Mouse (Mus musculus) leukemia stem cell, adult 10-12 weeks (primary cell): ENCODE results near the gene Gm29735. TPM values are rescaled to one million over a fixed set of nuclear protein-coding genes. Genes with fewer than 3 reads are reported as not detected.

Experiments
- polyA plus RNA-seq: library from polyadenylated mRNA; stranded (reverse); fragments of >175 nt; gene quantifications from 2 replicates; pipeline ENCODE4 v1.2.3, GENCODE M21; 2012; ENCODE audit warnings: low replicate concordance

Gm29735 gene
- not detected in 2 replicates for polyA plus RNA-seq

GRCm38 (mm10) chr7:142157013-142157412 is at the start of gene Gm29735:
Gm29735 (minus strand) TSS chr7:142157113.

DNA sequence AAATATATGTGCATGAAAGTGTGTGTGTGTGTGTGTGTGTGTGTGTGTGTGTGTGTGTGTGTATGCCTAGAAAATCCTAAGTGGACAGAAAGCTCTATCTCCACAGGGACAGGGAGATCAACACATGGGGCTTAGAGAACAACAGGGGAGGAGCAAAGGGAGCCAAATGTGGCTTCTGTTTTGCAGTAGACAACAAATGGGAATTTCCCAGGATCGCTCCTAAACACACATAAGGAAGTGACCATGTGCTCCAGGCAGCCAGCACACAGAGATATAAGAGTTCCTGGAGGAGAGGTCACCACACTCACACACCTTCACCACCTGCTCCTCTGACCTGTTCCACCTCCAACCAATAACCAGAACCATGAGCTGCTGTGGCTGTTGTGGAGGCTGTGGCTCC is 44.2 kb upstream of the Gm29735 start, which contains the start of gene Krtap5-3:
Gene Krtap5-3 (plus strand): TSS at position 301 of the 400 bp plus-strand sequence.

DNA sequence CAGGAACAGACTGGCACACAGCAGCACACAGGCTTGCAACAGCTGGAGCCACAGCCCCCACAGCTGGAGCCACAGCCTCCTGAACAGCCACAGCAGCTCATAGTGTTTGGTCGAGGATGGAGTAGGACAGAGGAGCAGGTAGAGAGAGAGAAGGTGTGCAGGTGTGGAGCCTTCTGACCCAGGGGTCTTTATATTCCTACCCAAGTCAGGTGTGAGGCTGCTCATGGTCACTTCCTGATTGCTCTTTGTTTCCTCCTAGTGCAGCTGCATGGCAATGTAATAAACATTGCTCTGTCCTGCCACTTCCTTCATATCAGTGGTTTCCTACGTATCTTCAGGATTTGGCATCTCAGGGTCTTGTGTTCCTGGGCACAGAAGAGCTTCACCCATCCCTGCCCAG is 33.4 kb upstream of the Gm29735 start, which contains the start of gene Gm10153:
Gene Gm10153 (minus strand): TSS at position 101 of the 400 bp plus-strand sequence.

DNA sequence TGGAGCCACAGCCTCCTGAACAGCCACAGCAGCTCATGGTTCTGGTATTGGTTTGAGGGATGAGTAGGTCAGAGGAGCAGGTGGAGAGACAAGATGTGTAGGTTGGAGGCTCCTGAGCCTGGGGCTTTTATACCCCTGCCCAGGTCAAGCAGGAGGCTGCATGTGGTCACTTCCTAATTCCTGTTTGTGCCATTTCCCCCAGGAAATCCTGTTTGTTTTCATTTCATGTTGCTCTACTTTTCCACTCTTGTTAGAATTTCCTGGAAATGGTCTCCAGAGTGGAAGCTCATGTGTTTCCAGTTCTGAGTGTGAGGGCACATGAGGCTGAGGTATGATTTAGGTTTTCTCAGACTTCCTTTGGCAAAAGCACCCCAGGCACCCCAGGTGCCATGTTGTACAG is 19.0 kb upstream of the Gm29735 start, which contains the start of gene Krtap5-2:
Gene Krtap5-2 (minus strand): TSS at position 101 of the 400 bp plus-strand sequence.

DNA sequence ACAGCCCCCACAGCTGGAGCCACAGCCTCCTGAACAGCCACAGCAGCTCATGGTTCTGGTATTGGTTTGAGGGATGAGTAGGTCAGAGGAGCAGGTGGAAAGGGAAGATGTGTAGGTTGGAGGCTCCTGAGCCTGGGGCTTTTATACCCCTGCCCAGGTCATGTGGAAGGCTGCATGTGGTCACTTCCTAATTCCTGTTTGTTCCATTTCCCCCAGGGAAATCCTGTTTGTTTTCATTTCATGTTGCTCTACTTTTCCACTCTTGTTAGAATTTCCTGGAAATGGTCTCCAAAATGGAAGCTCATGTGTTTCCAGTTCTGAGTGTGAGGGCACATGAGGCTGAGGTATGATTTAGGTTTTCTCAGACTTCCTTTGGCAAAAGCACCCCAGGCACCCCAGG is 8.7 kb upstream of the Gm29735 start, which contains the start of gene Gm4553:
Gene Gm4553 (minus strand): TSS at position 101 of the 400 bp plus-strand sequence.

DNA sequence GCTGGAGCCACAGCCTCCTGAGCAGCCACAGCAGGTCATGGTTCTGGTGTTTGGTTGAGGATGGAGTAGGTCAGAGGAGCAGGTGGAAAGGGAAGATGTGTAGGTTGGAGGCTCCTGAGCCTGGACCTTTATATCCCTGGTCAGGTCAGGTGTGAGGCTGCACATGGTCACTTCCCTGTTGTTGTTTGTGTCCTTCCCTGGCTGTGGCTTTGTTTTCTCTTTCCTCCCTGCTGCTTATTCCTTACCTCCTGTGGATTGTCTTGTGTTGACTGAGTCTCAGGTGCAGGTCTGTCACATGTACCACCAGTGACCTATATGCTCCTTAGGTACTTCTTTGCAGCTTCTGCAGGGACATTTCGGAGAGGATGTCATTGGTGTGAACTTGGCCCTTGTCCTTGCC is 12.4 kb downstream of the Gm29735 start, which contains the start of gene Gm45337:
Gene Gm45337 (minus strand): TSS at position 101 of the 400 bp plus-strand sequence.

GRCm38 (mm10) chr7:142135934-142136333 is 21.0 kb downstream of the Gm29735 start, which contains the start of gene Gm39115:
Gm39115 (minus strand) TSS chr7:142136034.

DNA sequence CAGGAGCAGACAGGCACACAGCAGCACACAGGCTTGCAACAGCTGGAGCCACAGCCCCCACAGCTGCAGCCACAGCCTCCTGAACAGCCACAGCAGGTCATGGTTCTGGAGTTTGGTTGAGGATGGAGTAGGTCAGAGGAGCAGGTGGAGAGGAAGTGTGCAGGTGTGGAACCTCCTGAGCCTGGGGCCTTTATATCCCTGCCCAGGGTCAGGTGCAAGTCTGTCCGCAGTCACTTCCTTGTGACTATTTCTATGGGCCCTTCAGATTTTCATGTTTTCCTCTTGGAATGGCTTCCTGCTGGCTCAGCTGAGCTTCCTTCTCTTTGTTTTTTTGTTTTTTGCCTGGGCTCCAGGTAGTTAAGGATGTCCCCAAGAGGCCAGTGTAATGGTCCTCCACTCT is 36.3 kb downstream of the Gm29735 start, which contains the start of gene Gm45618:
Gene Gm45618 (minus strand): TSS at position 101 of the 400 bp plus-strand sequence.

Other genes starting within 250 kb of the Gm29735 start
- gene Tollip, start 238.6 kb downstream of the Gm29735 start, polyA plus RNA-seq, result 57.6 and 72.5 TPM in 2 replicates
- gene Brsk2, start 207.4 kb downstream of the Gm29735 start, polyA plus RNA-seq, result not detected in 2 replicates
- gene Mob2, start 96.0 kb downstream of the Gm29735 start, polyA plus RNA-seq, result 10.0 and 53.1 TPM in 2 replicates
- gene Dusp8, start 61.3 kb downstream of the Gm29735 start, polyA plus RNA-seq, result 14.9 and 17.9 TPM in 2 replicates
- not detected in 2 replicates for gene Gm45618, start 36.4 kb downstream of the Gm29735 start, polyA plus RNA-seq
- gene Gm39115, start 21.1 kb downstream of the Gm29735 start, polyA plus RNA-seq, result not detected in 2 replicates
- not detected in 2 replicates for gene Gm45337, start 12.5 kb downstream of the Gm29735 start, polyA plus RNA-seq
- not detected in 2 replicates for gene Gm4553, start 8.6 kb upstream of the Gm29735 start, polyA plus RNA-seq
- not detected in 2 replicates for gene Krtap5-2, start 18.9 kb upstream of the Gm29735 start, polyA plus RNA-seq
- gene Gm10153, start 33.3 kb upstream of the Gm29735 start, polyA plus RNA-seq, result not detected in 2 replicates
- gene Krtap5-3, start 44.3 kb upstream of the Gm29735 start, polyA plus RNA-seq, result not detected in 2 replicates
- gene Gm7579, start 54.7 kb upstream of the Gm29735 start, polyA plus RNA-seq, result not detected in 2 replicates
- not detected in 2 replicates for gene Krtap5-5, start 72.9 kb upstream of the Gm29735 start, polyA plus RNA-seq
- not detected in 2 replicates for gene Gm40460, start 84.0 kb upstream of the Gm29735 start, polyA plus RNA-seq
- gene Gm2431, start 101.2 kb upstream of the Gm29735 start, polyA plus RNA-seq, result not detected in 2 replicates
- gene Gm4559, start 117.2 kb upstream of the Gm29735 start, polyA plus RNA-seq, result not detected in 2 replicates
- gene Krtap5-1, start 140.0 kb upstream of the Gm29735 start, polyA plus RNA-seq, result not detected in 2 replicates
- gene Krtap5-4, start 146.4 kb upstream of the Gm29735 start, polyA plus RNA-seq, result not detected in 2 replicates
- gene Ifitm10, start 216.6 kb upstream of the Gm29735 start, polyA plus RNA-seq, result 7.7 and 27.5 TPM in 2 replicates
- 13.8 TPM in 1 of 2 replicates, not detected in the other for gene Gm49369, start 225.6 kb upstream of the Gm29735 start, polyA plus RNA-seq
- gene Ctsd, start 230.9 kb upstream of the Gm29735 start, polyA plus RNA-seq, result 189 and 243 TPM in 2 replicates